Mouse (Mus musculus): ENCODE data around the gene Tnpo3.

Gene Tnpo3

GRCm38 (mm10) chr6:29527361-29528164 is 82.1 kb downstream of the Tnpo3 start:
- no peak for DNase-seq (ENCODE audit: low spot score)

GRCm38 (mm10) chr6:29526281-29527251 is 83.1 kb downstream of the Tnpo3 start, which contains the start of gene Irf5:
Irf5 (plus strand) TSS chr6:29526625.
- DNase-seq (ENCODE audit: low spot score), result no peak

GRCm38 (mm10) chr6:29525256-29525655 is 84.4 kb downstream of the Tnpo3 start:
- no peak for DNase-seq (ENCODE audit: low spot score)

- no peak for DNase-seq (ENCODE audit: low spot score)
Measured at GRCm38 (mm10) chr6:29524034-29524489, 85.6 kb downstream of the Tnpo3 start.

GRCm38 (mm10) chr6:29523301-29524033 is 86.2 kb downstream of the Tnpo3 start:
- no peak for DNase-seq (ENCODE audit: low spot score)

GRCm38 (mm10) chr6:29522626-29523300 is 86.9 kb downstream of the Tnpo3 start:
- DNase-seq (ENCODE audit: low spot score), result no peak

GRCm38 (mm10) chr6:29517139-29517538 is 92.5 kb downstream of the Tnpo3 start:
- peak; percentile 43 for DNase-seq (ENCODE audit: low spot score)

- no peak for DNase-seq (ENCODE audit: low spot score)
Measured at GRCm38 (mm10) chr6:29513284-29513683, 96.4 kb downstream of the Tnpo3 start.

- DNase-seq (ENCODE audit: low spot score), result no peak
Measured at GRCm38 (mm10) chr6:29509086-29509485, 100.6 kb downstream of the Tnpo3 start.

- DNase-seq (ENCODE audit: low spot score), result no peak
Measured at GRCm38 (mm10) chr6:29507447-29508309, 102.0 kb downstream of the Tnpo3 start, which contains the start of gene Kcp. Kcp (minus strand) TSS chr6:29507952.

- DNase-seq (ENCODE audit: low spot score), result no peak
Measured at GRCm38 (mm10) chr6:29506834-29507233, 102.9 kb downstream of the Tnpo3 start.

- DNase-seq (ENCODE audit: low spot score), result no peak
Measured at GRCm38 (mm10) chr6:29505493-29505892, 104.2 kb downstream of the Tnpo3 start.

- DNase-seq (ENCODE audit: low spot score), result no peak
Measured at GRCm38 (mm10) chr6:29501599-29501998, 108.1 kb downstream of the Tnpo3 start.

GRCm38 (mm10) chr6:29500810-29501209 is 108.9 kb downstream of the Tnpo3 start:
- DNase-seq (ENCODE audit: low spot score), result no peak

GRCm38 (mm10) chr6:29500177-29500576 is 109.5 kb downstream of the Tnpo3 start:
- no peak for DNase-seq (ENCODE audit: low spot score)

- no peak for DNase-seq (ENCODE audit: low spot score)
Measured at GRCm38 (mm10) chr6:29497791-29498190, 111.9 kb downstream of the Tnpo3 start.

- DNase-seq (ENCODE audit: low spot score), result no peak
Measured at GRCm38 (mm10) chr6:29496270-29496669, 113.4 kb downstream of the Tnpo3 start.

GRCm38 (mm10) chr6:29494101-29494500 is 115.6 kb downstream of the Tnpo3 start:
- DNase-seq (ENCODE audit: low spot score), result no peak
